Mouse (Mus musculus): ENCODE measurements around the gene Dock2.

- no peak for TF ChIP-seq CTCF (IDR thresholded peaks at IDR 0.05; ENCODE audit: borderline replicate concordance, extremely low read depth, insufficient read depth, insufficient read length)
- TF ChIP-seq POLR2A (IDR thresholded peaks at IDR 0.05; ENCODE audit: borderline replicate concordance, extremely low read depth, insufficient read depth, insufficient read length, poor library complexity, severe bottlenecking), result no peak
These were observed 468.3 kb downstream of the Dock2 start for GRCm38 (mm10) chr11:34315383-34315782.
